Mouse (Mus musculus) heart, embryonic 10.5 days (tissue): Measurements from ENCODE around the gene Kif26a. TPM values are rescaled to one million over a fixed set of nuclear protein-coding genes. Genes with fewer than 3 reads are reported as not detected.

Experiments
- DNase-seq: peaks from one replicate; pipeline ENCODE4 v3.0.0-alpha.2; 2017; ENCODE audit warnings: low spot score
- H3K27ac ChIP-seq: fragments of 300-500 bp; sonication (generic); 2 replicates; pipeline ENCODE4 v1.5.1; 2016; ENCODE audit warnings: mild to moderate bottlenecking
- H3K27me3 ChIP-seq: fragments of 300-500 bp; sonication (generic); 2 replicates; pipeline ENCODE4 v1.6.1; 2016; ENCODE audit warnings: mild to moderate bottlenecking; ENCODE audit not compliant: poor library complexity, insufficient read depth, severe bottlenecking
- H3K36me3 ChIP-seq: fragments of 300-500 bp; sonication (generic); 2 replicates; pipeline ENCODE4 v1.6.1; 2016; ENCODE audit warnings: mild to moderate bottlenecking, moderate library complexity
- H3K4me1 ChIP-seq: fragments of 300-500 bp; sonication (generic); 2 replicates; pipeline ENCODE4 v1.6.1; 2016; ENCODE audit warnings: mild to moderate bottlenecking
- H3K4me3 ChIP-seq: fragments of 300-500 bp; sonication (generic); 2 replicates; pipeline ENCODE4 v1.5.1; 2016; ENCODE audit warnings: mild to moderate bottlenecking, moderate library complexity
- H3K9me3 ChIP-seq: fragments of 300-500 bp; sonication (generic); 2 replicates; pipeline ENCODE4 v1.6.1; 2016; ENCODE audit warnings: mild to moderate bottlenecking, moderate library complexity
- WGBS: fragments of 180-500 bp; shearing (Covaris S2); methylation state at CpG from one replicate; pipeline ENCODE4 v1.1.7; 2016; 5-methylcytosine and 5-hydroxymethylcytosine counted together
- polyA plus RNA-seq: library from polyadenylated mRNA; unstranded; fragments of >200 nt; fragmentation: Nextera tagmentation; extraction: Ambion mirVana; gene quantifications from 2 replicates; pipeline ENCODE4 v1.2.1, GENCODE M21; 2016

Kif26a gene
- 1.0 and 2.1 TPM in 2 replicates for polyA plus RNA-seq

DNA sequence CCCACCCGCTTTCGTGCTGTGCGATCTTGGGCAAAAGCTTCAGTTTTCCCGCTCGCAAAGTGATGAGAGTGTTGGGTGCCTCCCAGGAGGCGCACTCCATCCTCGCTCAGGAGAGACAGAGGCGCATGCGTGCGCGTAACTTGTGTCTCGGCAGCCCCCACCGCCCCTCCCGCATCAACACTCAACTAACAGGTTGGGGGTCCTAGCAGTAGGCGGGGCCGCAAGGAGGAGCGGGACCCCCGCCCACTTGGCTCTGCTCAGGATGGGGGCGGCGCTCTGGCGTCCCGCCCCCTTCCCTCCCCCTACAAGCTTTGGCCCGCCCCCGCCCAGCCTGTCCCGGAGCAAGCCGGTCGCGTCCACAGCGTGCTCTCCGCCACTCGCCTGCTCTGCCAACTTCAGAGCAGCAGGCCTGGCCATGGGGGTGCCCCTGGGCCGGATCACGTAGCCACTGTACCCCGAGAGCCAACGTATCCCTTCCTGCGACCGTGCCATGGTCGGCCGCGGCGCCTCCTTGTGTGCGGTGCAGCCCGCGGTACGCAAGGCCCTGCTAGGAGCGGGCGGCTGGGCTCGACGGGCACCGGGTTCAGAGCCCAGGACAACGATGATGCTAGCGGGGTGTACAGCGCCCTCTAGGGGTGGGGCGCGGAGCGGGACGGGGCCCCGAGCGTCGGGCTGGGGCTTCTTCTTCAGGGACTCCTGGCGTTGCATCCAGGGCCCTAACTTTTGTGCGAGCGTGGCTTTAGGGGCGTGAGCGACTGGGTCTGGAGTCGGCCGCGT is at the start of gene Kif26a:
Gene Kif26a, plus strand, starts transcription at position 334 of the 777 bp plus-strand sequence.
- Histone ChIP-seq H3K36me3 (no peaks in the 10 kb centered on the region), H3K4me3 (peak within 1 kb of the TSS; percentile 67), H3K9me3 (no peaks in the 10 kb centered on the region), H3K4me1 (peaks cover 68% of the 10 kb centered on the region), H3K27ac (peak within 1 kb of the TSS; percentile 84), H3K27me3 (peaks cover 78% of the 10 kb centered on the region)
- peak; percentile 88 for DNase-seq
- WGBS = under 1% methylated on average over 67 of the region's 68 CpGs

DNA sequence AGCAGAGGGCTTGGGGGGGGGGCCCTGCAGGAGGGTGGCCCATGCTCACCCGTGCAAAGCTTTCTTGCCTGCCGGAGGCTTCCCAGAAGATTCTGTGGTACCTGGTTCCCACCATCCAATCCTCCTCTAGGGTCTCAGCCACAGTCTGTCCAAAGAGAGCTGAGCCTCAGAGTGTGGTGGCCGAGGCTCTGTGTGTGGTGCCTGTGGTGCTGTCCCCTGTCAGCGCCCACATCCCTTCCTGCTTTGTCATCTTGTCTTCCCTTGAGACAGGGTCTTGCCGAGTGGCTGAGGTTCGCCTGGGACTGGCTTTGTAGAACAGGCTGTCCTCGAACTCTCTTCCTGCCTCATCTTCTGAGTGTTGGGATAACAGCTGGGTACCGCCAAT is 49.3 kb upstream of the Kif26a start:
- no peaks in the 10 kb centered on the region for H3K9me3 ChIP-seq
- WGBS = 70% methylated on average over 8 of the region's 8 CpGs
- H3K27ac ChIP-seq = no peak overlapping the region
- DNase-seq = no peak
- H3K36me3 ChIP-seq = no peaks in the 10 kb centered on the region
- no peaks in the 10 kb centered on the region for H3K4me1 ChIP-seq
- peaks cover 5% of the 10 kb centered on the region; the same call in 1 of the 2 replicates for H3K27me3 ChIP-seq
- no peak overlapping the region for H3K4me3 ChIP-seq

GRCm38 (mm10) chr12:112100106-112100505 is 45.9 kb upstream of the Kif26a start:
- H3K27ac ChIP-seq = no peak overlapping the region
- no peak for DNase-seq
- no peaks in the 10 kb centered on the region for H3K36me3 ChIP-seq
- H3K9me3 ChIP-seq = no peaks in the 10 kb centered on the region
- no peak overlapping the region for H3K4me3 ChIP-seq
- 72% methylated on average over 4 of the region's 4 CpGs for WGBS
- no peaks in the 10 kb centered on the region for H3K4me1 ChIP-seq
- H3K27me3 ChIP-seq = peaks cover 7% of the 10 kb centered on the region; the same call in 1 of the 2 replicates

- peaks cover 17% of the 10 kb centered on the region; the same call in 1 of the 2 replicates for H3K27me3 ChIP-seq
- H3K27ac ChIP-seq = no peak overlapping the region
- H3K36me3 ChIP-seq = no peaks in the 10 kb centered on the region
- DNase-seq = no peak
- 50% methylated on average over 4 of the region's 4 CpGs for WGBS
- H3K9me3 ChIP-seq = no peaks in the 10 kb centered on the region
- H3K4me3 ChIP-seq = no peak overlapping the region
- no peaks in the 10 kb centered on the region for H3K4me1 ChIP-seq
Measured at GRCm38 (mm10) chr12:112101045-112101444, 45.0 kb upstream of the Kif26a start.

DNA sequence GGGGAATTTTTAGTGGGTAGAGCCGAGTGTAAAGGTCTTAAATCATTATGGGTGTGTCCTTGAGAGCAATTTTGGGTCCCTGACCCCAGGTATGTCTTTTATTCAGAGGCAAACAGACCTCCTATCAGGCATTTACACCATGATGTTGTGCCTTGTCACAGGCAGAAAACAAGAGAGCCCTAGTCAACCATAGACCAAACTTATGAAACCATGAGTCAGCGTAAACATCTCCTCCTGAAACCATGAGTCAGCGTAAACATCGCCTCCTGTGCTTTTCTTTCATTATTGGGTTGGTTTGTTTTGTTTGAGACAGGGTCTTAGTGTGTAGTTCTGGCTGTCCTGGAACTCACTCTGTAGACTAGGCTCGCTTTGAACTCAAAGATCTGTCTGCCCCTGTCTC is 42.8 kb upstream of the Kif26a start:
- Histone ChIP-seq H3K36me3 (no peaks in the 10 kb centered on the region), H3K27me3 (peaks cover 35% of the 10 kb centered on the region), H3K27ac (no peak overlapping the region), H3K4me3 (no peak overlapping the region), H3K9me3 (no peaks in the 10 kb centered on the region), H3K4me1 (peaks cover 12% of the 10 kb centered on the region)
- DNase-seq = no peak
- 87% methylated on average over 5 of the region's 5 CpGs for WGBS

DNA sequence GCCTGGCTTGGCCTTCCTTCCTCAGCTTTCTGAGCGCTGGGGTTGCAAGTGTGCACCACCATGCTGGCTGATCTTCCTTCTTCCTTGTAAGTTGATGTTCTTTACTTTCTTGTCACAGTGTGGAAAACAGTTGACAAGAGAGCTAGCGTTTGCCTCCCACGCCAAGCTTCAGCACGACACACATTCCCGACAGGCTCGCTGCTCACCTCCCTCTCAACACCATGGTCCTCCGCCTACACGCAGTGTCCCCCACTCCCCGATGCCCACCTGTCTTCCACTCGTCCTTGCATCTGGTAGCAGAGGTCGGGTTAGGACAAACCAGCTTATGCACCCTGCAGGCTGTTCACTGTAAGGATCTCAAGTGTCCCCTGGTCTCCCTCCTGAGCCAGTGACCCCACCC is 41.1 kb upstream of the Kif26a start:
- WGBS = 84% methylated on average over 11 of the region's 11 CpGs
- H3K4me3 ChIP-seq = no peak overlapping the region
- no peak for DNase-seq

DNA sequence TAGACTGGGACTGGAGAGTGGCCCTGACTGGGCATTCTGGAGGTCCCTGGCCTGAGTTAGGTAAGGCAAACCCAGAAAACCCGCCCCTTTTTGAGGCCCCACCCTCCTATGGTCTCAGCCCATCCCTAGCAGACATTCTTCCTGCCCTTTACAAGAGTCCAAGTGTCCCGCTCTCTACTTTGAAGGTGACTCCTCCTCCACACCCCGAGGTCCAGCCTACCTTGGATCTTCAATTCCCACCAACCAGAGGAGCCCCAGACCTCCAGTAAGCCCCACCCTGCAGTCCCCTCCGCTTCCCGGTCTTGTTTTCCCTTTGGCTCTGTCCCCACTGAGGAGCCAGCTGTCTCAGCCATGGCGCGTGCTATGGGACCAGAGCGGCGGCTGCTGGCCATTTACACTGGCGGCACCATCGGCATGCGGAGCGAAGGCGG is 39.5 kb upstream of the Kif26a start, which contains the start of gene Aspg:
Gene Aspg, plus strand, starts transcription at position 139 of the 431 bp plus-strand sequence.
- H3K27me3 ChIP-seq = peaks cover 59% of the 10 kb centered on the region
- H3K27ac ChIP-seq = peak within 1 kb of the TSS; percentile 30; the same call in 1 of the 2 replicates
- DNase-seq = no peak

More for the DNA sequence above, 41.1 kb upstream of the Kif26a start:
- Histone ChIP-seq H3K36me3 (no peaks in the 10 kb centered on the region), H3K4me1 (peaks cover 12% of the 10 kb centered on the region), H3K27me3 (peaks cover 45% of the 10 kb centered on the region), H3K27ac (no peak overlapping the region), H3K9me3 (no peaks in the 10 kb centered on the region)

DNA sequence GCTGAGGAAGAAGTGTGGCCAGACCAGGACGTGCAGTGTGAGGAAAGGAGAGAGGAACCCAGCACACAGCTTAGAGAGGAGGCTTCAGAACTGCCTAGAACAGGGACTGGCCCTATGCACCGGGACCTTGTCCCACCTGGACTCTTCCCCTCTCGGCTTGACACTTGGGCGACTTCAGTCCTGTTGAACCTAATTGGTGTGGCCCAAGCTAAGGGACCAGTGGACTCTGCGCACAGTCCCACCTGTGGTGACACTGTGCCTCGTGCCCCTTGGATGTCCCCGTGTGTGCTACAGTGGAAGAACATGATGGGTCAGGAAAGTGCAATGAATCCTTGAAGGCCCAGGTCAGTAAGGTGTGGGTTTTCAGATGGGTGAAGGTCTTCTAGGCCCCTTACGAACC is 38.3 kb upstream of the Kif26a start:
- WGBS = 78% methylated on average over 8 of the region's 8 CpGs
- no peak overlapping the region for H3K4me3 ChIP-seq
- H3K27me3 ChIP-seq = peaks cover 69% of the 10 kb centered on the region
- DNase-seq = no peak
- H3K9me3 ChIP-seq = no peaks in the 10 kb centered on the region
- no peaks in the 10 kb centered on the region for H3K36me3 ChIP-seq
- peaks cover 14% of the 10 kb centered on the region for H3K4me1 ChIP-seq
- no peak overlapping the region for H3K27ac ChIP-seq

More for the DNA sequence above, 39.5 kb upstream of the Kif26a start, which contains the start of gene Aspg:
- Histone ChIP-seq H3K36me3 (no peaks in the 10 kb centered on the region), H3K9me3 (no peaks in the 10 kb centered on the region), H3K4me1 (peaks cover 12% of the 10 kb centered on the region), H3K4me3 (peak within 1 kb of the TSS; percentile 47)
- under 1% methylated on average over 14 of the region's 14 CpGs for WGBS

DNA sequence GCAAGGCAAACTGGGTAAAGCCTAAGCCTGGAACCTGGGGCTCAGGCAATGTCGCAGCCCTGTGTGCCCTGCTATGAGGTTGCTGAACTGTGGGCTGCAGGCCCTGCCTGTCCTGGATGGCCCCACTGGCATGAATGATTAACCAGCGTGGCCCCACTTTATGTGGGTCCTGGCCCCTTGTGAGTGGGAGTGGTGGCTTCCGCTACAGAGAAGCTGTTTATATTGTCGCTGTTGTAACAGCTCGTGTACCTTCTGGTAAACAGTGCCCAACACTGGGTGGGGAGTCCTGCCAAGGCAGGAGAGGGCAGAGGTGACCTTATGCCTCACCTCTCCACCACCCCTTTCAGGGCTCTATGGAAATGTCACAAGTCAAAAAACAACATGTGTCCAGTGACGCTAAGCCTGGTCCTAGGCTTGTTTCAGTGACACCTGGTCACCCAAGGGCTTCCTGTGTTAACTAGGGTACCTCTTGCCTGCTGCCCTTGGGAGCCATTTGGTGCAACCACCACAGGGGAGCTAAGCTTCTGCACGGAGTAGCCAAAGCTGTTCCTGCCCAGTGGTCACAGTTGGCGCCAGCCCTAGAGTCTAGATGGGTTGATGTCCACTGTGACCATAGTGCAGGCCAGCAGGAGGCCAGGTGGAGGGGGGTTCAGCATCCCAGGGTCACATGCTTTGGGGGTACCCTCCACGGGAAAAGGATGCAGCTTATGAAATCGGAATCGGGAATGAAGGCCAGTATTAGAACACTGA is 37.1 kb upstream of the Kif26a start:
- DNase-seq = no peak
- 77% methylated on average over 11 of the region's 11 CpGs for WGBS
- H3K27me3 ChIP-seq = peaks cover 74% of the 10 kb centered on the region

DNA sequence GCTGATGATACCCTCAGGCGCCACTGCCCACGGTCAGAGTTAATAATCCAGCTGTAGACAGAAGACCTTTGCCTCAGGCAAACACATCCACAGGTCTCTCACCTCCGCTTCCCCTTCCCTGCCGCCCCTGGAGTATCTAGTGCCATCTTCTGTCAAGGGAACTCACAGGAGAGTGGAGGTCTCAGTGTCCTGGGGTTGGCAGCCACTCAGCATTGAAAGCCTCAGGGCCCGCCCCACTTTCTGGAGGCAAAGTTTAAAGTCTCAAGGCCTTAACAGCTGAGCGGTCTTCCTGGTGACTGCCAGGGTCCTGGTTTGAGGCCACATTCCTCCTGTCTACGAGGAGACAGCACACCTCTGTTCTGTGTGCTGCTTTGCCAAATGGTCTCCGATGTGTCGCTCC is 36.3 kb upstream of the Kif26a start:
- no peak for DNase-seq
- Histone ChIP-seq H3K4me3 (no peak overlapping the region), H3K27ac (no peak overlapping the region), H3K36me3 (no peaks in the 10 kb centered on the region), H3K9me3 (no peaks in the 10 kb centered on the region), H3K4me1 (peaks cover 24% of the 10 kb centered on the region), H3K27me3 (peaks cover 81% of the 10 kb centered on the region)
- 77% methylated on average over 9 of the region's 9 CpGs for WGBS

More for the DNA sequence above, 37.1 kb upstream of the Kif26a start:
- peaks cover 21% of the 10 kb centered on the region for H3K4me1 ChIP-seq
- H3K27ac ChIP-seq = no peak overlapping the region
- no peaks in the 10 kb centered on the region for H3K9me3 ChIP-seq
- H3K36me3 ChIP-seq = no peaks in the 10 kb centered on the region
- H3K4me3 ChIP-seq = no peak overlapping the region

DNA sequence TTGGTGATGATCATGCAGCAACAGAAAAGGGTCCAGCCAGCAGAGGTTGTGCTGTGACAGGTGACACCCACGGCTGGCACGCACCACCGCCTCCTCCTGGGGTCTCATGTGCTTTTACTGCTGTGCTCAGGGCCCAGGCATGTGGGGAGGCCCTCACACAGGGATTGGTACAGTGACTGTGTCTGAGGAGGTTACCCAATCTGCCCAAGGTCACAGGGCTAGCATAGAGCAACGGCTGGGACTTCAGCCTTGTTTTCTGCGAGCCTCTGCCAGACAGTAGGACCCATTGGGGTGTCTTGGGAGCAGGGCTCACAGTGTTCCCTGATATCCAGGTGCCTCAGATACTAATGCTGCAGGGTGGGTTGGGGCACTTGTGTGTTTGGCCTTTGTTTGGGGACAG is 34.7 kb upstream of the Kif26a start:
- Histone ChIP-seq H3K27me3 (peaks cover 82% of the 10 kb centered on the region), H3K4me3 (no peak overlapping the region), H3K36me3 (no peaks in the 10 kb centered on the region), H3K9me3 (no peaks in the 10 kb centered on the region), H3K27ac (no peak overlapping the region), H3K4me1 (peaks cover 23% of the 10 kb centered on the region)
- DNase-seq = no peak
- WGBS = 83% methylated on average over 5 of the region's 5 CpGs

GRCm38 (mm10) chr12:112112235-112112634 is 33.8 kb upstream of the Kif26a start:
- no peak for DNase-seq
- WGBS = 87% methylated on average over 6 of the region's 6 CpGs
- Histone ChIP-seq H3K4me1 (peaks cover 14% of the 10 kb centered on the region), H3K4me3 (no peak overlapping the region), H3K27ac (no peak overlapping the region), H3K9me3 (no peaks in the 10 kb centered on the region), H3K27me3 (peaks cover 83% of the 10 kb centered on the region), H3K36me3 (no peaks in the 10 kb centered on the region)
